Mouse (Mus musculus): ENCODE results near the gene Nsg2.
"Not testable (repeated sequence)": the region's sequence is repeated elsewhere in the genome, so short reads cannot be mapped to it uniquely, and the experiment has no call there.

The Nsg2 gene

DNA sequence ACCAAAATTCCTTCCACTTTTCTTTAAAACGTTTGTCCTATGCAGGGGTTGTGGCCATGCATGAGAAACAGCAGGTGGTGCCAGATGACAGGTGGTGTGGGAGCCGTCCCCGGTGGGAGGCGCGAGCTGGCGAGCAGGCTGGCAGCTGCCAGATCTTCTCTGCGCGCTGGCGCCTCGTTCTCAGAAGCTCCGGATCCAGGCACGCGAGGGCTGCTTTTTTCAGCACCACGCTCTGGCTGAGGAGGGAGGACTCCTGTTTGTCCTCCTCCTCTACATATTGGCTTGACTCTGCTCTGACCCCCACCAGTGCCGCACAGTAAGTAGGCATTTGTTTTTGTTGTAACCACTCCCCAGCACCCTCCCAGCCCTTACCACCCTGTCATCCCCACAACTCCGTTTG, at the start of gene Nsg2:
Gene Nsg2, plus strand, starts transcription at position 183 of the 400 bp plus-strand sequence.
- peak; percentile 23 for DNase-seq (ENCODE audit: low spot score)

DNA sequence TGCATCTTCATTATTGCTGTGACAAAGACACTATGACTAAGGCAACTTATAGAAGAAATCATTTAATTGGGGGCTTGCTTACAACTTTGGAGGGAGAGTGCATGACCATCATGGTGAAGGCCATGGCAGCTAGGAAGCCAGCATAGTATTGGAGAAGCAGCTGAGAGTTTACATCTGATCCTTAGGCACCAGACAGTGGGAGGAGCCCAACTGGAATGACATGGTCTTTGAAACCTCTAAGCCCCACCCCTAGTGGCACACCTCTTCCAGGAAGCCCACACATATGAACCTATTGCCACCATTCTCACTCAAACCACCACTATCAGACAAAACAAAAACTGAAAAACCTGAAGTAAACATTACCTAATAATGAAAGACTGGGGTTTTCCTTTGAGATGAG, 40.2 kb upstream of the Nsg2 start:
- no peak for DNase-seq (ENCODE audit: low spot score)

DNA sequence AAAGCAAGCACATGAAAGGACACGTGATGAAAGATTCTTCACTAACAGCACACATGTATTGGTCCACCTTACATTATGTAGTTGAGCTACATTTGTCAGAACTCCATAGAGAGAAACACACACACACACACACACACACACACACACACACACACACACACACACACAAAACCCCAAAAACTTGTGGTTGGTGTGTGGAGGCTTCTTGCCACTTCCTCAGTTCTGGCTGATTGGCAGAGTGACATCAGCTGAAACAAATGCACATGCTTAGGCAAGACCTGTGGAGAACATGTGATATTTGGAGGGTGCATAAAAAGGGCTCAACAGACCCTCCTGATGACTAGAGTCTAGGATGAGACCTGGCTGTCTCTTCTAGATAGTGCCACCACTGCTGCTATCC, 36.3 kb upstream of the Nsg2 start:
- no peak for DNase-seq (ENCODE audit: low spot score)

DNA sequence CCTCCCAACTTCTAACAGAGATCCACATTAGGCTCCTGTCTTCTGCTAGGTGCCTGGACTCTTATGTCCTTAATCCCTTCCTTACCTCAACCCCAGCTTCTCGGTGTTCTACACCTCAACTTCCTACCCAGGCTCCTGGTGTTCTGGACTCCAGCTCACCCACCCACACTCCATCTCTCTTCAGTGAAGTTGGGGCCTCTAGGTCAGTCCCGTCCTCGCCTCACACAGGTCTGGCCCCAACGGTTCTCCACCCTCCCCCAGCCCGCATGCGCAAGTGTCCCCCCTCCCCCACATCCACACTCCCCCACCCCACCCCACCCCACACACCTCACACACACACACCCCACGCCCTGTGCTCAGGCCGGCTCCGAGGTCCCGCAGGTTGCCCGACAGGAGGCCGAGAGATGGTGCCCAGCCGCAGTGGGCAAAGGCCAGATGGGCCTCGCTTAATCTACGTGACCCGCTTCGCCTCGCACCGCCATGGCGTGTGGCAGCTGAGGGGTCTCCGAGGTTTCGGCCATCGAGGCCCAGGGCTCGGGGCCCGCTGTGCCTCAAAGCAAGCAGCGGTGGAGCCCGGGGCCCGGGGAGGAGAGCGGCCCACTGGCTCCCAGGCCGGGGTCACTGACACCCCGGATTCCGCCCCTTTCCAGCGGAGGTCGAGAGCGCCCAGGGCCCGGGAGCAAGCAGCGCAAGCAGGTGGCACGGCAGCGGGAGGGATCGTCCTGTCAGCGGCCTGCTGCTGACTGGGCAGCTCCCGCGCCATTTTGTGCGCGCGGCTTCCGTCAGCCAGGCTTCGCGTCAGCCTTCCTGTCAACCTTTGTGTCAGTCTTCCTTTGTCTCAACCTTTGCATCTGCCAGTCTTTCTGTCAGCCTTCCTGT, 34.8 kb upstream of the Nsg2 start, which contains the start of gene 4930524B15Rik:
Gene 4930524B15Rik, plus strand, starts transcription at position 337 of the 879 bp plus-strand sequence.
- no peak for DNase-seq (ENCODE audit: low spot score)

DNA sequence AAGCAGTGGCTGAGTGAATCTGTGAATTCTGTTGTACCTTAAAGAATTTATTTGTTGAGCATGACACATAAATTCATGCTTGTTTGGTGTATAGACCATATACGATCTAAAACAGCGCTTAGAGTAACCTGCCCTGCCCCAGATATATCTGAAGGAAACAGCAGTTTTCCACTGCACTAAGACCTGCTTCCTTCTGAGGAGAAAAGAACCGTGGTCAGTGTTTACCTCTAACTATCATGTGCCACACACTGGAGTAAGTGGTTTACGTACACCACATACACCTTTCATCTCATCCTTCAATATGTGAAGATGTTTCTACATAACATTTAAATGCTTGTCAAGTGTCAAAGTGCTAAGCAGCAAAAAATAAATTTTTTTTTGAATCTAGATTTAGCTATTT, 26.1 kb upstream of the Nsg2 start:
- no peak for DNase-seq (ENCODE audit: low spot score)

DNA sequence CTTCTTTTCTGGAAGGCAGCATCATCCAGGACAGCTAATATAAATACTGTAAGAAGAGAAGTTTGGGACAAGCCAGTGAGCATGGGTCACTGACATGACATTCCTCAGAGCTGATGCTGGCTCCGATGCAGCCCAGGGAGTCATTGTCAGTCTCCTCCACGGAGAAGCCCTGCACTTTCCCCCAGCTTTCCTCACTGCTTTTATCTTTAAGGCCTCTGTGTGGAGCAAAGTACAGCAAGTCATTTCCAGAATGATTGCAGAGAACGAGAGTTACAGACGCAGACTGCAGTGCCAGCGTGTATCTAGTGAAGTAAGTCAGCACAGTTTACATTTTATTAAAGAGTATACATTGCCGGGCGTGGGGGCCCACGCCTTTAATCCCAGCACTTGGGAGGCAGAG, 25.4 kb upstream of the Nsg2 start:
- no peak for DNase-seq (ENCODE audit: low spot score)

DNA sequence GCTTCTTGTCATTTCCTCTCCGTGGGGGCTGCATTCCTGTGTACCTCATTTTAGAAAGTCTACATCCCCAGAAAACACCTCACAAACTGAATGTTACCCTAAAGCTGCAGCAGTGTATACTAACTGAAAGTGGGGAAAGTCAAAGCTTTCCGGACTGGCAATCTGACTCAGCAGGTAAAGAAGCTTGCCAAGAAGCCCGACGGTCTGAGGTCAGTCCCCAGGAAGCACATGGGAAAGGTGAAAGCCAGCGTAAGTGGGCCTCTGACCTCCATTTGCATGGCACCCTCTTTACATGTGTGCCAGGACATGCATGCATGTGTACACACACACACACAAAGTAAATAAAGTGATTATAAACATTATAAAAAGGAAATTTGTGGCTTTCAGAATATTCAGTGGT, 24.6 kb upstream of the Nsg2 start:
- DNase-seq (ENCODE audit: low spot score) = no peak

DNA sequence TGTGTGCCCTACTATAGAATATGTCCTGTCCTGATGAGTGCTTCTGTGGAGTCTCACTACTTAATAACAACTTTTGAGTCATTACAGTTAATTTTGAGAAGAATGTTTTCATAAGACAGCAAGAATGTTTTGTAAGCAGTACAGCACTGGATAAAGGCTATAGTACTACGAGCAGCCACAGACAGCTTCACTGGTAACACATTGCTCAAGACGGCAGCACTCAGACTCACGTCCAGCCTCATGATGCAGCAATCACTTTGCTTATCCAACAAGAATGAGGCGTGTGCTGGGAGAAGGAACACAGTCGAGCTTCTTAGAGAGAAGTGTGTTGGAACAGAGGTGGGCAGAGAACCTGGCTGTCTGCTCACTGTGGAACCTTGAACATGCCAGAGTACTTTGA, 24.1 kb upstream of the Nsg2 start:
- no peak for DNase-seq (ENCODE audit: low spot score)

DNA sequence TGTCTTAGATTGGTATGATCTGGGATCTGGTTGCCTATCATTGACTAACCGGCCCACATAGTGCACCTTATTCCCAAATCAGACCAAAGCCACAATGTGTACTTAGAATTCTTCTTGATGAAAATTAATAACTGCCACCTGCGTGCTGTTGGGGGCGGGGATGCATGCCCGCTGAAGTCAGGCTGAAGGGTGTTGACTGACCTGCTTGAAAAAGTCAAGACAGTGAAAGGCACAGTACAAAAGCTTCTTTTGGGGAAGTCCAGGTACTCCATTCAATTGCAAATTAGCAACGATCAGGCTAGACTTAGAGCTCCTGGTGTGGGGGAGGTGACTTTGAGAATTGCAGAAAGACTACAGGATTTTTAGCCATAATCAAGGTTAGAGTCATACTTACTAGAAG, 20.2 kb upstream of the Nsg2 start:
- not testable (repeated sequence) for DNase-seq (ENCODE audit: low spot score)

DNA sequence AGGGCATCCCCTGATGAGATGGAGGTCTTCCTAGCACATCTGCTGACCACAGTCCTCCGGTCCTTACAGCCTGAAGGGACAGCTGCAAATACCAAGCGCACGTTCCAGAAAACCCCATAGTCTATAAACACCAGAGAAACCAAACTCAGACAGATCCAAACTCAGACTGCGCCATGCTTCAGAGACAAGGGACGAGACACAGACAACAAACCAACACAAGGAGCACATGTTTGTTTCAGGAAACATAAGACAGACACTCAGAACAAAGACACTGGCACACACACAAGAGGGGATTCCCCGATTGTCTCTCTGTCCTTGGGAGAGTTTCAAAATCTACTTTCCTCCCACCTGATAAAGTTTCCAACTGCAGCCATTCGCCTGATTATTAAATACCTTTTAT, 18.4 kb upstream of the Nsg2 start:
- no peak for DNase-seq (ENCODE audit: low spot score)

DNA sequence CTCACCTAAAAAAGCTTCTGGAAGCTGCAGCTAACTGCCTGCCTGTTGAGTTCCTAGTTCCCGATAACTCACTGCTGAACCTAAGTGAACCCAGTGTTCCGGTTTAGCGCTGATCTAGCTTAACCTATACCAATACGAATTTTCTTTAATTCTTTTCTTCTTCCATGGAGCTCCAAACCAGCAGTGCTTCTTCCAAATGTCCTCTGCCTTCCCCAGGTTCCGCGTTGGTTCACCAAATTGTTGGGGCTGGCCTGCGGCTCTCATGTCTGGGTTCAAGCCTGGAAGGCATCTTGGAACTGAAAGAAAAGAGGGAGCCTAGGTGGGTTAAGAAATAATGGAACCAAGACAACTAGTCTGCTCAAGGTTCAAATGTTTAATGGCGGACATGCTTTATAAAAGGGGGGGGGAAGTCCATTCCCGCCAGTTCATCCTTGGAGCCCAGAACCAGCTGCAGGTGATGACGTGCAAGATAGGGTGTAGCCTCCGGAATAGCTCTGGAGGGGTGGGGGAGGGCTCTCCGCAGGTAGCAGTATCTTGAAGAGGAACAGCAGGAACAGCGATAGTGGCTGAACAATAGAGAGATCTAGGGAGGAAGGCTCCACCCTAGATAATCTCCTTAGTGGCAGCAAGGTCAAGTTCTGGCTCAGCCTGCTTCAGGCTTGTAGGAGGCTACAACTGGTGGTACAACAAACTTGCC, 17.9 kb upstream of the Nsg2 start:
- not testable (repeated sequence) for DNase-seq (ENCODE audit: low spot score)

DNA sequence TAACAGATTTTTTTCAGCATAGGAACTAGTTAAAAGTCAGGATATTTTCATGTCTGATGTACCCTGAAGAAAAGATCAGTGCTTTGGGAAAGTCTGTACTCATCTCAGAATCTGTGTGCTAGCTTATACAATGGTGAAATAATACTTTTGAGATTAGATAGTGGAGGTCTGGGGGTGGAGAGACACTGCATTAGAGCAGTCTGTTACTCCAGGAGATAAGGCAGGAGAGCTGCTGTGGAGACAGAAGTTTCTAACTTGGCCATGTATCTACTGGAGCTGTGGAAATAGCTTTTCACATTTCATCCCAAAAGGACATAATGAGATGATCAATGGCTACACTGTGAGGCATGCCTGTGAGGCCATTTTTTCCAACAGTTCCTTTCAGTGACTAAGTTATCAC, 17.0 kb upstream of the Nsg2 start:
- no peak for DNase-seq (ENCODE audit: low spot score)

DNA sequence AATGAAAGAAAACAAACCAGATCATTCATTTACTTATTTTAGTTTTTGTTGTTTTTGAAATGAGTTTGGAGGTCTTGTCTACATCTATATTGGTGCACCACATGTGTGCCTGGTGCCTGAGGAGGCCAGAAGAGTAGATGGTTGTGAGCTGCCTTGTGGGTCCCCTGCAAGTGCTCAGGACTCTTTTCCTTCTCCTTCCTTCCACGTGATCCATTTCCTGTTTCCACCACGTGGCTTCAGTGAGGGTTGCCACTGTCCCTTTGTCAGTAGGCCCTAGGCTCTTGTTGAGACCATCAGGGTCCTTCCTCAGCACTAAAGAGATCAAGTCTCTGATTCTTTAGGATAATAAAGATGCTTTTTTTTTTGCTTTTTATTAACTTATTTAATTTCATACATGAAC, 15.5 kb upstream of the Nsg2 start:
- DNase-seq (ENCODE audit: low spot score) = no peak

DNA sequence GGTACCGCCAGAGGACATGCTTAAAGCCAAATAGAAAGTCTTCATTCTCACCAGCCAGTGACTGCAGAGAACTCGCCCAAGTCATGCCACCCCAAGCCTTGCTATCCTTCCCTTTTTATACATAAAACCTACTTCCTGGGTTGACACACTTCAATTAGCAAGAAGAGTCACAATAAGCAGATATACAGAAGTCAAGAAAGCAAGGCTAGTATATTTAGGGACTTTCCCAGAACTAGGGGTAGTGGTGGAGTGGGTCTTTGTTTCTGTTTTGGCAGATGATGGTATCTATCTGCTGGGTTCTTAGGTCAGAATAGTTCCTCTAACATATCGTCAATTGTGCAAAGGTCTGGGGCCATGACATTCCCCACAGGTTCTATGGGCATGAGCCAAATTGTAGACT, 7.7 kb upstream of the Nsg2 start:
- DNase-seq (ENCODE audit: low spot score) = no peak

DNA sequence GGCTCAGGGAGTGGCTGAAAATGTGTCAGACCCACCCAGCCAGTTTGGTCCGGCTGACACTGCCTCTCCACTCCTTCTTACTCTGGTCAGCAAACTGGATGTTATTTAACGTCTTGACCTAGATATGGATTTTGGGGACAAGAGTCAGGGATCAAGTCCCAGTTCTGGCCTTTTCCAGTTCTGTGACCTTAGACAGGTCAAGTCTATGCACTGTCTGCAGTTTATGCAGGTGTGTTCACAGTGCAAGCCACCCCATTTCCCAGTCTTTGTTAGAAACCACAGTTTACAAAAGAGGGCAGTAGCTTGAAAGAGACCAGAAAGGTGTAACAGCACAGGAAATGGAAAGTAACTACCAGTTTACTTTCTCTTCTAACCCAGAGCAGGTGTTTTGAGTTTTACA, 547 bp upstream of the Nsg2 start:
- DNase-seq (ENCODE audit: low spot score) = no peak

DNA sequence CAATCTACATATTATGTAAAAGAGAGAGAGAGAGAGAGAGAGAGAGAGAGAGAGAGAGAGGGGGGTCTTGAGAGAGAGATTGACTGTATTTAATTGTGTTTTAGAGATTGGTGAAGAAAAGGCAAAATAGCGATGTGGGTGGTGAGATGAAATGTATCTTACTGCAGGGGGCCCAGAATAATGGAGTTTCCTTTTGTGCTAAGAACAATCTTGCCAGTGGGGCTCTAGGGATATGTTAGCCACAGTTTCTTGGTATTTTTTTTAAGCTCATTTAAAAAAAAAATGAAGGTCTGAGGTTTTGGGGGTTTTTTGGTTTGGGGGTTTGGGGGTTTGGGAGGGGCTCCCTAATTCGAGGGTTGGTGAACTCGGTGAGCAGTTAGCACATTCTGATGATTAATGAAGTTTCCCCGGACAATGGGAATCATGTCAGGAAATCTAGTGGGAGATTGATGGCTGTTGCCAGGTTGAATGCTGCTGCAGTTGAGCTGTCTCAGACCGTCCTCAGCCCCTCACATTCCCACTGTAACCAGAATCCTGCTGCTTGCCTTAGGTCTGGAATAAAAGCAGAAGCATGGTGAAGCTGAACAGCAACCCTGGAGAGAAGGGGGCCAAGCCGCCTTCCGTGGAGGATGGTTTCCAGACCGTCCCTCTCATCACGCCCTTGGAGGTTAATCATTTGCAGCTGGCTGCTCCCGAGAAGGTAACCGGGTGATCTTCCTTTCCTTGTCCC, 1.1 kb downstream of the Nsg2 start:
- DNase-seq (ENCODE audit: low spot score) = no peak

DNA sequence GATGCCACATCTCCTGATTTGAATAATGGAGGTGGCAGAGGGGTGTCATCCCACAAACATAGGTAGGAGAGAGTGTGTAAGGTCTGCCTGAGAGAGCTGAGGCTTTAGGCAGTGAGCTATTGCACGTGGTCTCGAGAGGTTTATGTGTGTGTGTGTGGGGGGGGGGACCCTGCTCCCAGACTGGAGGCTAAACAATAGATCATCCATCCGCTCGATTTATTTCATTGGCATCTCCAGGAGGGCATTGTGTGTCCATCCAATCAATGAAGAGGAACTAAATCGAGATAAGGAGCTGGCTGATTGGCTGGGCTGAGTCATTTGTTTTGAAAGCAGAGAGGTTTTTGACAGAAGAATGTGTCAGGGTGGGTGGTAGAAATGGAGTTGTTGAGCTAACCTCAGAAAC, 2.4 kb downstream of the Nsg2 start:
- no peak for DNase-seq (ENCODE audit: low spot score)

DNA sequence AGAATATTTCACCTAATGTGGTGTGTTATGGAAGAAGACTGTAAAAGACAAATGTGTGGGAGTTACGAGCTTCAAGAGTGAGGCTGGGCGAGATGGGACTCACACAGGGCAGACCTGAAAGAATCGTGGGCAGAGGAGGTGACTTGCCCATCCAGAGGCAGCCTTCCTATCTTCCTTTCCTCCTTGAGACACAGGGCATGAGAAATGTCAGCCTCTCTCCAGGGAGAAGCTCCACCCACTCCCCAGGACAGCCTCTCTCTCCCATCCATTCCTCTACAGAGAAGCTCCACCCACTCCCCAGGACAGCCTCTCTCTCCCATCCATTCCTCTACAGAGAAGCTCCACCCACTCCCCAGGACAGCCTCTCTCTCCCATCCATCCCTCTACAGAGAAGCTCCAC, 7.8 kb downstream of the Nsg2 start:
- DNase-seq (ENCODE audit: low spot score) = not testable (repeated sequence)

DNA sequence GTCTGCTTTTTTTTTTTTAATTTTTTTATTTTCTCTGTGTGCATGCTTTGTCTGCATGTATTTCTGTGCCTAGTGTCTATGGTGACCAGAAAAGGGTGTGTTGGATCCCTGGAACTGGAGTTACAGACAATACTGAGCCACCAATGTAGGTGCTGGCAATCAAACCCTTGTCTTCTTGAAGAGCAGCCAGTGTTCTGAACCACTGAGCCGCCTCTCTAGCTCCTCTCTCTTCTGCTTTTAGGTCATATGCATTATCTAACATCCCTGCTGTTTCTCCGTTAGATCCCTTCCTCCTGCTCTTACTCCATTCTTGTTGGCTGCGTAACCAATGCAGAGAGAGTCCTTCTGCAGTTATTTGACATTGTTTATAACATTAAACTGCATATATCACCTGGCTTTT, 8.6 kb downstream of the Nsg2 start:
- DNase-seq (ENCODE audit: low spot score) = no peak

DNA sequence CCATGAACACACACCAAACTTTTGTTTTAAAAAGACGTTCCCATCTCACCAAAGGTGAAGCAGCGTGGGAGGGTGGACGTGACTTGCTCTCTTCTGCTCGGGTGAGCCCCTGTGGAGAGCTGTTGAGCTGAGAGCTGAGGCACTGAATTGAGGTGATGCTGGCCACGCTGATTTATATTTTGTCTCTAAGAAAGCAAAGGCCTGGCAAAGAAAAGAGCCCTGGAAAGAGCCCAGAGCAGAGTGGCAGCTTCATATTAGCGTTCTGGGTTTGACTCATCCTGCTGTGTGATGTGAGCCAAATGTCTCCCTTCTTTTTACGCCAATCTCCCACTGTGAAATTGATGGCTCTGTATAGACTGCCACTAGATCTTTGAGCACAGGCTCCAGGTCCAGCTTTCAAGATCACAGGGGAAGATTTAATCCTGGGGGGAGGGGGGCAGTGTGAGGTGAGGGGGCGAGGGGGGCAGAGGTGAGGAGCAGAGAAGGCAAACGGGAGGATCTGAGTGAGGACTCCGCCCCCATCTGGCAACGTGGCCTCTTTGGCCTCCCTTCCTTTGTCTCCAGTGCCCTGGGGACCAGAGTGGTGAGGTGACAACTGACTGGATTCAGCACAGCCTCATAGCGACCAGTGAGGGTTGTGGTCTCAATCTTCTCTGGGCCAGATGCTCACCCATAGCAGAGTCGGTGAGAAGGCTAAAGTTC, 9.8 kb downstream of the Nsg2 start:
- DNase-seq (ENCODE audit: low spot score) = no peak

DNA sequence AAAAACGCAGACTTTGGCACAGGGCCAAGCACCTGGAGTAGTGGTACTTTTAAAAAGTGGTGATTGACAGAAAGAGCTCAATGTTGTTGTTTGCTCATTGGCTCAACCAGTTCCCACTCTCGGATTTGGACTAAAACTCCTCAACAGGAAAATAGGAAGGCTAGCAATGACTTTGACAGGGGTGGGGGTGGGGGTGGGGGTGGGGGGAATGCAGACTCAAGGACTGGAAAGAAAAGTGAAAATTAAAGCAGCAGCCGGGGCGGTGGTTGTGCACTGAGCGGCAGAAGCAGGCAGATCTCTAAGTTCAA, 10.4 kb downstream of the Nsg2 start:
- DNase-seq (ENCODE audit: low spot score) = no peak

DNA sequence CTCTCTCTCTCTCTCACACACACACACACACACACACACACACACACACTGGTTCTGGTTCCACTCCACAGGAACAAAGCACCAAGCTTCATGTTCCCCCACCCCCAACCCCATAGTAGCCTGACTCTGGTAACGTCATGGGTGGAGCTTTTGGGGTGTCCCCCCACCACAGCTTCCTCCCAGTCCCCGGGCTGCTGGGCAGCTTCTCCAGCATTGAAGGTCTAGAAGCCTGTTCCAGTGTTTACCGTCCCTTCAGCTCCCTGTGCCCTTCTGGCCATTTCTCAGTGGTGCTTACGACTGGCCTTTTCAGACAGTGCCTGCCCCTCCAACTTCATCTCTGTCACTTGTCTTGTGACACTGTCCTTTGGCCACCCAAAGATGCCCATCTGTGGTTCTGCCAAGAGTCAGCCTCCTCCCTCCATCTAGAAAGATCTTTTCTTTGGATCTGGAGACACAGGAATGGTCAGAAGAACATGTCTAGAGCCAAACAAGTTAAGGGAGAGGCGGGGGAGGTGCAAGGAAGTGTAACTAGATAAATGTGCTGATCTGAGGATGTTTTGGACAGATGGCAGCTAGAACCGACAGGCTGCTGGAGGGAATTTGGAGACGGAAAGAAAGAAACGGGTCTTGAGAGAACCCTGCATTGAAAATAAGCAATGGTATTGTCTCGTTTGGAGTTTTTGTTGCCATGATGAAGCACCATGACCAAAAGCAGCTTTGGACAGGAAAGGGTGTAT, 11.8 kb downstream of the Nsg2 start:
- no peak for DNase-seq (ENCODE audit: low spot score)
